Comparison of ENCODE assay signal across 8 mouse cellular contexts in genomic region chr7:79710130-79710607, GRCm38 (mm10). TPM values are rescaled to one million over a fixed set of nuclear protein-coding genes. Genes with fewer than 3 reads are reported as not detected.
DNase-seq lines count a peak whose midpoint lies in the region; ATAC-seq and TF ChIP-seq lines count a peak whose summit lies in the region.

No protein-coding gene starts in this region.

- 2% methylated on average over 28 of the region's 55 CpGs for WGBS in forebrain, embryonic 13.5 days
- WGBS in intestine, postnatal 0 days: 4% methylated on average over 55 of the region's 55 CpGs
- WGBS in liver, postnatal 0 days (ENCODE audit: insufficient replicate concordance): 6% methylated on average over 55 of the region's 55 CpGs
- WGBS in small intestine, adult 2 months: 8% methylated on average over 55 of the region's 55 CpGs

- peaks cover 19% of the 10 kb centered on the region for H3K4me1 ChIP-seq in forebrain, embryonic 13.5 days
- H3K4me1 ChIP-seq in intestine, postnatal 0 days (replicated peaks; ENCODE audit: control insufficient read depth, insufficient read depth, low read length): no peaks in the 10 kb centered on the region
- H3K4me1 ChIP-seq in liver, postnatal 0 days (ENCODE audit: insufficient read depth): peaks cover 5% of the 10 kb centered on the region; the same call in 1 of the 2 replicates
- H3K4me1 ChIP-seq in small intestine, adult 2 months (ENCODE audit: control insufficient read depth, insufficient read depth, insufficient read length, low read length): 0 out of 2 replicates have a peak, but pooled peaks cover under 1% of the 10 kb centered on the region

- H3K9me3 ChIP-seq in forebrain, embryonic 13.5 days (replicated peaks): no peaks in the 10 kb centered on the region
- H3K9me3 ChIP-seq in intestine, postnatal 0 days (ENCODE audit: control insufficient read depth): no peaks in the 10 kb centered on the region
- H3K9me3 ChIP-seq in liver, postnatal 0 days (ENCODE audit: low read length): no peaks in the 10 kb centered on the region

- H3K9ac ChIP-seq in forebrain, embryonic 13.5 days: peak overlapping the region; percentile 62
- H3K9ac ChIP-seq in intestine, postnatal 0 days (ENCODE audit: low read depth, low read length): peak overlapping the region; percentile 40; the same call in 1 of the 2 replicates
- H3K9ac ChIP-seq in liver, postnatal 0 days (replicated peaks): no peak overlapping the region; the same call in 1 of the 2 replicates

- peak; percentile 92 for ATAC-seq in forebrain, embryonic 13.5 days
- peak; percentile 38; the same call in 1 of the 2 replicates for ATAC-seq in intestine, postnatal 0 days
- ATAC-seq in liver, postnatal 0 days: peak; percentile 21; the same call in 1 of the 2 replicates

- no peak overlapping the region for H3K27ac ChIP-seq in forebrain, embryonic 13.5 days
- H3K27ac ChIP-seq in intestine, postnatal 0 days (ENCODE audit: low read depth, low read length): no peak overlapping the region
- H3K27ac ChIP-seq in liver, postnatal 0 days (ENCODE audit: low read depth): no peak overlapping the region
- no peak overlapping the region for H3K27ac ChIP-seq in small intestine, adult 2 months (ENCODE audit: insufficient read depth, low read depth, low read length)

- H3K4me3 ChIP-seq in forebrain, embryonic 13.5 days: peak overlapping the region; percentile 46
- peak overlapping the region; percentile 35 for H3K4me3 ChIP-seq in intestine, postnatal 0 days (ENCODE audit: low read depth, low read length)
- H3K4me3 ChIP-seq in liver, postnatal 0 days (ENCODE audit: low read depth, low read length): peak overlapping the region; percentile 34
- H3K4me3 ChIP-seq in small intestine, adult 2 months (ENCODE audit: low read depth, low read length): peak overlapping the region; percentile 42

- no peak for TF ChIP-seq EP300 in liver, postnatal 0 days (IDR thresholded peaks at IDR 0.05; ENCODE audit: low read depth)

- TF ChIP-seq CTCF in intestine, postnatal 0 days (IDR thresholded peaks at IDR 0.05; ENCODE audit: low read depth): peak; percentile 63
- peak; percentile 26; the same call in 1 of the 2 replicates for TF ChIP-seq CTCF in liver, postnatal 0 days (IDR thresholded peaks at IDR 0.05; ENCODE audit: low read depth)
- no peak for TF ChIP-seq CTCF in small intestine, adult 2 months (IDR thresholded peaks at IDR 0.05; ENCODE audit: extremely low read depth, insufficient read length, insufficient replicate concordance, low read depth, low read length)

- H3K27me3 ChIP-seq in forebrain, embryonic 13.5 days: peaks cover 11% of the 10 kb centered on the region; the same call in 1 of the 2 replicates
- peaks cover 19% of the 10 kb centered on the region for H3K27me3 ChIP-seq in intestine, postnatal 0 days (replicated peaks; ENCODE audit: control insufficient read depth, insufficient read depth, low read length)
- H3K27me3 ChIP-seq in liver, postnatal 0 days (ENCODE audit: insufficient read depth, low read length): peaks cover 27% of the 10 kb centered on the region
- H3K27me3 ChIP-seq in small intestine, adult 2 months (ENCODE audit: control insufficient read depth, insufficient read depth, low read length): peaks cover 12% of the 10 kb centered on the region

- H3K4me2 ChIP-seq in forebrain, embryonic 13.5 days: peak overlapping the region; percentile 70
- H3K4me2 ChIP-seq in intestine, postnatal 0 days (replicated peaks; ENCODE audit: low read depth): peak overlapping the region; percentile 76
- peak overlapping the region; percentile 73 for H3K4me2 ChIP-seq in liver, postnatal 0 days (ENCODE audit: low read depth, low read length)

- H3K36me3 ChIP-seq in forebrain, embryonic 13.5 days (ENCODE audit: poor library complexity, severe bottlenecking): peaks cover 24% of the 10 kb centered on the region
- H3K36me3 ChIP-seq in intestine, postnatal 0 days (ENCODE audit: control insufficient read depth, insufficient read depth): no peaks in the 10 kb centered on the region
- no peaks in the 10 kb centered on the region for H3K36me3 ChIP-seq in liver, postnatal 0 days (replicated peaks; ENCODE audit: insufficient read depth, low read length)
- no peaks in the 10 kb centered on the region for H3K36me3 ChIP-seq in small intestine, adult 2 months (ENCODE audit: control insufficient read depth, insufficient read depth, low read length)

- DNase-seq in layer of hippocampus, adult 11-12 months (ENCODE audit: low spot score): peak; percentile 51
- no peak for DNase-seq in layer of hippocampus, adult 9-10 months (ENCODE audit: low spot score)
- DNase-seq in cerebellum, adult 11-12 months: peak; percentile 63
- DNase-seq in liver, postnatal 0 days: no peak
- no peak for DNase-seq in gastrocnemius, adult 8-10 months (ENCODE audit: low spot score in 2 of 2)

- no peak for TF ChIP-seq POLR2A in small intestine, adult 2 months (IDR thresholded peaks at IDR 0.05; ENCODE audit: low read depth, low read length)

RNA-seq across cellular contexts. Expression of gene Kif7, which starts 5.4 kb away (rescaled TPM):
- polyA plus RNA-seq in forebrain, embryonic 13.5 days (2015; fragmentation: Nextera tagmentation; extraction: Ambion mirVana): 3.0 and 3.5 TPM in 2 replicates
- 0.69 and 0.82 TPM in 2 replicates for polyA plus RNA-seq in intestine, postnatal 0 days (2015; fragmentation: Nextera tagmentation; extraction: Ambion mirVana)
- polyA plus RNA-seq in liver, postnatal 0 days (2015; fragmentation: Nextera tagmentation; extraction: Ambion mirVana): 0.15 and 0.19 TPM in 2 replicates
- polyA plus RNA-seq in small intestine, adult 2 months (2012; rRNA removed): 0.39 and 0.86 TPM in 2 replicates
- under 1 TPM; 0.27 to 0.52 (median 0.38) TPM for total RNA-seq in gastrocnemius, adult 8-10 months (2022)

RNA-seq across cellular contexts. Expression of gene Plin1, which starts 22.5 kb away (rescaled TPM):
- 0.21 TPM in 1 of 2 replicates, not detected in the other for polyA plus RNA-seq in forebrain, embryonic 13.5 days (2015; fragmentation: Nextera tagmentation; extraction: Ambion mirVana)
- polyA plus RNA-seq in intestine, postnatal 0 days (2015; fragmentation: Nextera tagmentation; extraction: Ambion mirVana): not detected in 2 replicates
- polyA plus RNA-seq in liver, postnatal 0 days (2015; fragmentation: Nextera tagmentation; extraction: Ambion mirVana): not detected in 2 replicates
- 1.5 and 4.5 TPM in 2 replicates for polyA plus RNA-seq in small intestine, adult 2 months (2012; rRNA removed)
- total RNA-seq in gastrocnemius, adult 8-10 months (2022): 10 to 100 TPM in 2 of 4 experiments, 1 to 10 TPM in 2; 1.7 to 34.7 (median 15.1) TPM

RNA-seq across cellular contexts. Expression of gene Pex11a, which starts 32.8 kb away (rescaled TPM):
- 12.7 and 14.2 TPM in 2 replicates for polyA plus RNA-seq in forebrain, embryonic 13.5 days (2015; fragmentation: Nextera tagmentation; extraction: Ambion mirVana)
- 22.6 and 23.3 TPM in 2 replicates for polyA plus RNA-seq in intestine, postnatal 0 days (2015; fragmentation: Nextera tagmentation; extraction: Ambion mirVana)
- polyA plus RNA-seq in liver, postnatal 0 days (2015; fragmentation: Nextera tagmentation; extraction: Ambion mirVana): 13.5 and 16.1 TPM in 2 replicates
- 13.8 and 17.9 TPM in 2 replicates for polyA plus RNA-seq in small intestine, adult 2 months (2012; rRNA removed)
- 10 to 100 TPM; 12.3 to 17.2 (median 12.7) TPM for total RNA-seq in gastrocnemius, adult 8-10 months (2022)

RNA-seq across cellular contexts. Expression of gene Wdr93, which starts 32.8 kb away (rescaled TPM):
- 0.39 and 0.64 TPM in 2 replicates for polyA plus RNA-seq in forebrain, embryonic 13.5 days (2015; fragmentation: Nextera tagmentation; extraction: Ambion mirVana)
- 0.05 TPM in 1 of 2 replicates, not detected in the other for polyA plus RNA-seq in intestine, postnatal 0 days (2015; fragmentation: Nextera tagmentation; extraction: Ambion mirVana)
- polyA plus RNA-seq in liver, postnatal 0 days (2015; fragmentation: Nextera tagmentation; extraction: Ambion mirVana): 0.11 and 0.19 TPM in 2 replicates
- polyA plus RNA-seq in small intestine, adult 2 months (2012; rRNA removed): 0.06 and 0.08 TPM in 2 replicates
- total RNA-seq in gastrocnemius, adult 8-10 months (2022): under 1 TPM in 2 of 4 experiments, not detected in 2; 0.11 to 0.13 TPM

RNA-seq across cellular contexts. Expression of gene Ticrr, which starts 50.2 kb away (rescaled TPM):
- polyA plus RNA-seq in forebrain, embryonic 13.5 days (2015; fragmentation: Nextera tagmentation; extraction: Ambion mirVana): 7.6 and 8.1 TPM in 2 replicates
- polyA plus RNA-seq in intestine, postnatal 0 days (2015; fragmentation: Nextera tagmentation; extraction: Ambion mirVana): 1.5 and 1.7 TPM in 2 replicates
- polyA plus RNA-seq in liver, postnatal 0 days (2015; fragmentation: Nextera tagmentation; extraction: Ambion mirVana): 2.2 and 2.5 TPM in 2 replicates
- 0.85 and 1.1 TPM in 2 replicates for polyA plus RNA-seq in small intestine, adult 2 months (2012; rRNA removed)
- not detected for total RNA-seq in gastrocnemius, adult 8-10 months (2022)

Comparison
In these comparisons a context has a peak if more than half of its experiments do, and no peak if none do; other contexts are left out.
1. DNase-seq: peak in layer of hippocampus, adult 11-12 months (single experiment) and cerebellum, adult 11-12 months (single experiment); none in layer of hippocampus, adult 9-10 months (single experiment), liver, postnatal 0 days (single experiment) and gastrocnemius, adult 8-10 months (0 of 2).
2. ATAC-seq: peak in every context shown above with its lines; median percentile 92 in forebrain, embryonic 13.5 days; 38 in intestine, postnatal 0 days; 21 in liver, postnatal 0 days.
3. Peak in every context shown above with its lines, with median percentiles within 50 percentile points of each other: H3K4me2 ChIP-seq and H3K4me3 ChIP-seq.